Mouse (Mus musculus) midbrain, embryonic 13.5 days (tissue): Measurements from ENCODE around the gene Zc3h18. TPM values are rescaled to one million over a fixed set of nuclear protein-coding genes. Genes with fewer than 3 reads are reported as not detected.

Experiments used
- ATAC-seq: fragments of 200-750 bp; cut with Nextera tagmentation; 2 replicates; pipeline ENCODE4 v1.8.0; 2017; ENCODE audit warnings: mild to moderate bottlenecking, moderate TSS enrichment, moderate library complexity
- H3K27ac ChIP-seq: fragments of 300-500 bp; sonication (generic); 2 replicates; pipeline ENCODE4 v1.5.1; 2015; ENCODE audit warnings: inconsistent platforms, mild to moderate bottlenecking, moderate library complexity
- H3K27me3 ChIP-seq: fragments of 300-500 bp; sonication (generic); 2 replicates; pipeline ENCODE4 v1.6.1; 2015; ENCODE audit warnings: mild to moderate bottlenecking, inconsistent platforms
- H3K36me3 ChIP-seq: fragments of 300-500 bp; sonication (generic); 2 replicates; pipeline ENCODE4 v1.6.1; 2015; ENCODE audit warnings: mild to moderate bottlenecking, inconsistent platforms
- H3K4me1 ChIP-seq: fragments of 300-500 bp; sonication (generic); replicated peaks from 2 replicates; pipeline ENCODE4 v1.6.1; 2015; ENCODE audit warnings: inconsistent platforms
- H3K4me2 ChIP-seq: fragments of 300-500 bp; sonication (generic); replicated peaks from 2 replicates; pipeline ENCODE4 v1.6.1; 2015; ENCODE audit warnings: moderate library complexity, mild to moderate bottlenecking, inconsistent platforms
- H3K4me3 ChIP-seq: fragments of 300-500 bp; sonication (generic); replicated peaks from 2 replicates; pipeline ENCODE4 v1.5.1; 2015; ENCODE audit warnings: mild to moderate bottlenecking, inconsistent platforms
- H3K9ac ChIP-seq: fragments of 300-500 bp; sonication (generic); replicated peaks from 2 replicates; pipeline ENCODE4 v1.6.1; 2015; ENCODE audit warnings: mild to moderate bottlenecking, inconsistent platforms
- H3K9me3 ChIP-seq: fragments of 300-500 bp; sonication (generic); 2 replicates; pipeline ENCODE4 v1.6.1; 2016; ENCODE audit warnings: mild to moderate bottlenecking, inconsistent platforms
- WGBS: fragments of 180-500 bp; shearing (Covaris S2); methylation state at CpG from one replicate; pipeline ENCODE4 v1.1.7; 2015; 5-methylcytosine and 5-hydroxymethylcytosine counted together
- polyA plus RNA-seq: library from polyadenylated mRNA; unstranded; fragments of >200 nt; fragmentation: Nextera tagmentation; extraction: Ambion mirVana; gene quantifications from 2 replicates; pipeline ENCODE4 v1.2.1, GENCODE M21; 2015

Zc3h18 gene
- polyA plus RNA-seq, 1 experiment from 2014 or later: 44.9 TPM

- Histone ChIP-seq H3K4me1 (peaks cover 22% of the 10 kb centered on the region), H3K4me2 (no peak overlapping the region), H3K9ac (no peak overlapping the region), H3K27ac (peak overlapping the region; percentile 53), H3K27me3 (peaks cover 27% of the 10 kb centered on the region), H3K4me3 (no peak overlapping the region), H3K36me3 (no peaks in the 10 kb centered on the region), H3K9me3 (no peaks in the 10 kb centered on the region)
- peak; percentile 84 for ATAC-seq
- 17% methylated on average over 11 of the region's 11 CpGs for WGBS
Measured at GRCm38 (mm10) chr8:122350309-122351089, 25.9 kb upstream of the Zc3h18 start.

DNA sequence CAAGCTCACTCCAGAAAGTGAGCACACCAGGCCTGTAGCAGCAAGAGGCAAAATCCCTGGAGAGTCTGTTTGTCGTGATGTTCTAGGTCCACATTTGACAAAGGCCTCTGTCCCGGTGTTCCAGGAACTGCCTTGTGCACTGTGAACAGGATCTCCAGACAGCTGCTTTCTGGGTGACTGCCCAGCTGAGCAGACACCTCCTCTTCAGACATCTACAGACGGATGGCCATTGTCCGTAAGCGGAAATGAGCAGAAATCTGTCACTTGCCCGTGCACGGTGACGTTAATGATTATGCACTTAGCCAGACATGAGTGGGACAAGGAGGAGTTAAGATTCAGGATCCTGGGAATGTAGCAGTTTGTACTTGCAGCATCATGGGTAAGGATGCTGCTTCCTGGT is 22.3 kb upstream of the Zc3h18 start:
- no peak overlapping the region for H3K9ac ChIP-seq
- peaks cover 16% of the 10 kb centered on the region; the same call in 1 of the 2 replicates for H3K27me3 ChIP-seq
- no peaks in the 10 kb centered on the region for H3K9me3 ChIP-seq
- H3K4me2 ChIP-seq: no peak overlapping the region
- peaks cover 21% of the 10 kb centered on the region for H3K4me1 ChIP-seq
- ATAC-seq: no peak
- no peak overlapping the region for H3K4me3 ChIP-seq
- no peak overlapping the region for H3K27ac ChIP-seq
- H3K36me3 ChIP-seq: no peaks in the 10 kb centered on the region
- WGBS: 83% methylated on average over 8 of the region's 8 CpGs

DNA sequence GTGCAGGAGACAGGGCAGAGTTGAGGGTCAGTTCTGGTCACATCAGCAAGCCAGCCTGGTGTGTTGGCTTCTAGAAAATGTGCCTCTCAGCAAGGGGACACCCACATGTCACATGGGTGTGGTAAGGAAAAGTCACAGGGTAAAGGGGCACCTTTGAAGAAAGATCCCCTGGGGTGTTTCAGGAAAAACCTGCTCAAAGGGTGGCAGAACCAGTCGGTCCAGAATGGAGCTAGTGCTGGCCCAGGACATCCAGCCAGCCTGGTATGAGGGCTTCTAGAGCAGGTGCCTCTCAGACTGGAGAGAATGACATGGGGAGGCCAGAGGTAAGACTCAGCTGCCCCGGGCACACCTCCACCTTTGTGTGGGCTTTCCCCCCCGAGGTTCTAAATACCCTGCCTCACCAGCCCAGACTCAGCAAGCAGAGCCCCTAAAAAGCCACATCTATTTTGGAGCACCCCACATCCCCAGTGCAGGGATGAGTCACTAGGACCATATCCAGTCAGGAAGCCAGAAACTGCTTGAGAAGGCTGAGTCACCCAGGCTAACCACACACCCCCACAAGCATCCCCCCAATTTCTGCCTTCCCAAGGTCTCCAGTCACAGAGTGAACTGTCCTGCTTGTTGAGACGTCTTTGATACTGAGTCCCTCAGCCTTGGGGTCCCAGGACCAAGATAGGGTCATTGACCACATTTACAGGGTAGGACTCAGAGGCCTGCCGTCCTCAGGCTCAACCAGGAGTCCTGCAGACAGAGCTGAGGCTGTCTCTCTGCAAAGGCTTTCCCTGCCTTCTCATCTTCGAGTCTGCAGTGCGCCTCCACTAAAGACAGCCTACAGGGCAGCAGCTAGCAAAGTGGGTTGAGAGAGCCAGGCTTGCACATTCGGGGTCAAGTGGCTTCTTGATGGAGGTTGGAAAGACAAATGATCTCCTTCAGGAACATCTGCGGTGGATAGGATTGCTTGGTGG is 20.5 kb upstream of the Zc3h18 start:
- Histone ChIP-seq H3K27me3 (peaks cover 16% of the 10 kb centered on the region; the same call in 1 of the 2 replicates), H3K27ac (no peak overlapping the region), H3K36me3 (no peaks in the 10 kb centered on the region), H3K9me3 (no peaks in the 10 kb centered on the region), H3K4me1 (peaks cover 4% of the 10 kb centered on the region), H3K4me2 (no peak overlapping the region), H3K9ac (no peak overlapping the region), H3K4me3 (no peak overlapping the region)
- 71% methylated on average over 9 of the region's 9 CpGs for WGBS
- no peak for ATAC-seq

GRCm38 (mm10) chr8:122357202-122357601 is 19.2 kb upstream of the Zc3h18 start:
- WGBS: 60% methylated on average over 11 of the region's 11 CpGs
- Histone ChIP-seq H3K27me3 (peaks cover 13% of the 10 kb centered on the region), H3K9ac (no peak overlapping the region), H3K9me3 (no peaks in the 10 kb centered on the region), H3K4me3 (no peak overlapping the region), H3K27ac (no peak overlapping the region), H3K36me3 (no peaks in the 10 kb centered on the region), H3K4me1 (no peaks in the 10 kb centered on the region), H3K4me2 (no peak overlapping the region)
- ATAC-seq: no peak

DNA sequence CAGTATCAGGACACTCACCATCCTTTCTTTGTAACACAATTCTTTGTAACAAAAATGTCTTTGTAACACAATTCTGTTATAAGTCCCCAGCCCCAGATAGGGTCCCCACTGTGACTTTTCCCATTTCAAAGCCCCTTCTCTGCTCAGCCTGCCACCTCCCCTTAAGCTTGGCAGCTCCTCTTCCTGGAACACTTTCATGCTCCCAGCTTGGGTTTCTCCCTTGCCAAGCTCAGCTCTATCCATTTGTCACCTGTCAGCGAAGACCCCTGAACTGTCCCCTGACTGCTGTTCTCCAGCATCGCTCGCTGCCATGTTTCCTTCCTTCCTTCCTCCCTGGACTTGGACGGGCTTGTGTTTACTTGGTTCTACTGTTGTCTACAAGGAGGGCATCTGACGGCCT is 18.8 kb upstream of the Zc3h18 start:
- peaks cover 15% of the 10 kb centered on the region; the same call in 1 of the 2 replicates for H3K27me3 ChIP-seq
- 87% methylated on average over 5 of the region's 5 CpGs for WGBS
- no peak for ATAC-seq

GRCm38 (mm10) chr8:122359111-122359775 is 17.2 kb upstream of the Zc3h18 start:
- no peaks in the 10 kb centered on the region for H3K36me3 ChIP-seq
- no peak overlapping the region for H3K4me2 ChIP-seq
- H3K4me3 ChIP-seq: no peak overlapping the region
- WGBS: 76% methylated on average over 15 of the region's 15 CpGs
- no peaks in the 10 kb centered on the region for H3K9me3 ChIP-seq
- H3K4me1 ChIP-seq: no peaks in the 10 kb centered on the region
- no peak overlapping the region for H3K27ac ChIP-seq
- no peak overlapping the region for H3K9ac ChIP-seq
- ATAC-seq: no peak
- H3K27me3 ChIP-seq: peaks cover 20% of the 10 kb centered on the region; the same call in 1 of the 2 replicates

More for the DNA sequence above, 18.8 kb upstream of the Zc3h18 start:
- no peaks in the 10 kb centered on the region for H3K36me3 ChIP-seq
- no peaks in the 10 kb centered on the region for H3K9me3 ChIP-seq
- no peaks in the 10 kb centered on the region for H3K4me1 ChIP-seq
- no peak overlapping the region for H3K9ac ChIP-seq
- no peak overlapping the region for H3K27ac ChIP-seq
- H3K4me2 ChIP-seq: no peak overlapping the region
- H3K4me3 ChIP-seq: no peak overlapping the region

DNA sequence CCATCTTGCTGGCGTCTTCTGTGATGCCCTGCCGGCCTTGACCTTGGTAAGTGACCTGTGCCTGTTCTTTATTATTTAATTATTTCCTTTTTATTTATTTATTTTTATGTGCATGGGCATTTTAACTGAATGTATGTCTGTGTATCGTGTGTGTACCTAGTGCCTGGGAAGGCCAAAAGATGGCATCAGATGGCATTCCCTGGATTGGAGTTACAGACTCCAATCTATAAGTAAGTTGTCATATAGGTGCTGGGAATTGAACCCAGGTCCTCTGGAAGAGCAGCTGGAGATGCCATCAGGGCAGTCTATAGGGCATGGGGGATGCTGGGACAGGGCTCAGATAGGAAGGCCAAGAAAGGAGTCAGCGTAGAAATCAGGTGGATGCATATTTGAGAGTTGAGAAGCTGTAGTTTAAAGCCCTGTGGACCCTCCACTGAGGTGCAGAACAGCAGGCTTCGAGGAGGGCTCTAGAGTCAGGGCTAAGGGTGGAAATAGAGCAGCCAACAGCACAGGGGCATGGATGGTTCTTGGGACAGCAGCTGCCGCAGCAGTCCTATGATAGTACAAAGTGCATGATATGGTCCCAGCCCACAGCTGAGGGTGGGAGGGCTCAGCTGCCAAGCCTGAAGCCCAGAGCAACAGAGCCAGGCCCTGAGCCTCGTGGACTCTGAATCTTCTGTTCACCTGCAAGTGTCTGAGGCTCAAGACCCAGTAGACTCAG is 15.6 kb upstream of the Zc3h18 start, which contains the start of gene Trhr2:
TSS of gene Trhr2 (minus strand) at position 51 of the 721 bp plus-strand sequence.
- Histone ChIP-seq H3K4me2 (no peak within 1 kb of the TSS), H3K27ac (no peak within 1 kb of the TSS), H3K9ac (no peak within 1 kb of the TSS), H3K36me3 (no peaks in the 10 kb centered on the region), H3K9me3 (no peaks in the 10 kb centered on the region), H3K4me3 (no peak within 1 kb of the TSS), H3K27me3 (peaks cover 24% of the 10 kb centered on the region), H3K4me1 (no peaks in the 10 kb centered on the region)
- WGBS: 79% methylated on average over 7 of the region's 7 CpGs
- ATAC-seq: no peak

- no peak for ATAC-seq
- Histone ChIP-seq H3K9ac (no peak overlapping the region), H3K27me3 (peaks cover 21% of the 10 kb centered on the region), H3K4me2 (no peak overlapping the region), H3K4me3 (no peak overlapping the region), H3K9me3 (no peaks in the 10 kb centered on the region), H3K27ac (no peak overlapping the region), H3K4me1 (no peaks in the 10 kb centered on the region), H3K36me3 (no peaks in the 10 kb centered on the region)
- WGBS: 50% methylated on average over 5 of the region's 5 CpGs
Measured at GRCm38 (mm10) chr8:122362271-122362670, 14.1 kb upstream of the Zc3h18 start.

GRCm38 (mm10) chr8:122362967-122363366 is 13.4 kb upstream of the Zc3h18 start:
- Histone ChIP-seq H3K27ac (no peak overlapping the region), H3K36me3 (no peaks in the 10 kb centered on the region)

GRCm38 (mm10) chr8:122368494-122368893 is 7.9 kb upstream of the Zc3h18 start:
- no peak for ATAC-seq
- H3K9ac ChIP-seq: no peak overlapping the region
- no peak overlapping the region for H3K4me2 ChIP-seq

More at GRCm38 (mm10) chr8:122362967-122363366, 13.4 kb upstream of the Zc3h18 start:
- Histone ChIP-seq H3K9ac (no peak overlapping the region), H3K4me3 (no peak overlapping the region), H3K9me3 (no peaks in the 10 kb centered on the region), H3K4me2 (no peak overlapping the region), H3K27me3 (peaks cover 21% of the 10 kb centered on the region), H3K4me1 (no peaks in the 10 kb centered on the region)
- no peak for ATAC-seq
- WGBS: 39% methylated on average over 8 of the region's 8 CpGs

GRCm38 (mm10) chr8:122369665-122370064 is 6.7 kb upstream of the Zc3h18 start:
- H3K27ac ChIP-seq: no peak overlapping the region
- H3K36me3 ChIP-seq: no peaks in the 10 kb centered on the region
- no peak overlapping the region for H3K4me3 ChIP-seq
- WGBS: 15% methylated on average over 9 of the region's 9 CpGs
- peak; percentile 69 for ATAC-seq
- no peaks in the 10 kb centered on the region for H3K27me3 ChIP-seq
- H3K4me1 ChIP-seq: 0 out of 2 replicates have a peak, but pooled peaks cover 4% of the 10 kb centered on the region
- H3K4me2 ChIP-seq: no peak overlapping the region
- no peaks in the 10 kb centered on the region for H3K9me3 ChIP-seq
- no peak overlapping the region for H3K9ac ChIP-seq

More at GRCm38 (mm10) chr8:122368494-122368893, 7.9 kb upstream of the Zc3h18 start:
- Histone ChIP-seq H3K9me3 (no peaks in the 10 kb centered on the region), H3K36me3 (no peaks in the 10 kb centered on the region), H3K27ac (no peak overlapping the region), H3K4me1 (0 out of 2 replicates have a peak, but pooled peaks cover 4% of the 10 kb centered on the region), H3K27me3 (peaks cover 6% of the 10 kb centered on the region), H3K4me3 (no peak overlapping the region)
- 77% methylated on average over 10 of the region's 10 CpGs for WGBS
